Mouse (Mus musculus) hindbrain, embryonic 11.5 days (tissue): Measurements from ENCODE around the gene Dsn1. TPM values are rescaled to one million over a fixed set of nuclear protein-coding genes. Genes with fewer than 3 reads are reported as not detected.

ENCODE experiments used
- ATAC-seq: fragments of 200-750 bp; cut with Nextera tagmentation; 2 replicates; pipeline ENCODE4 v1.8.0; 2017; ENCODE audit warnings: mild to moderate bottlenecking, moderate TSS enrichment, moderate library complexity; ENCODE audit not compliant: low FRiP score
- DNase-seq: peaks from one replicate; pipeline ENCODE4 v3.0.0-alpha.2; 2015; ENCODE audit warnings: low spot score
- H3K27ac ChIP-seq: fragments of 300-500 bp; sonication (generic); 2 replicates; pipeline ENCODE4 v1.5.1; 2014; ENCODE audit warnings: mild to moderate bottlenecking, low read depth, low read length
- H3K27me3 ChIP-seq: fragments of 300-500 bp; sonication (generic); 2 replicates; pipeline ENCODE4 v1.6.1; 2014; ENCODE audit warnings: mild to moderate bottlenecking, low read length, moderate library complexity, mixed read lengths; ENCODE audit not compliant: control insufficient read depth, insufficient read depth
- H3K36me3 ChIP-seq: fragments of 300-500 bp; sonication (generic); 2 replicates; pipeline ENCODE4 v1.6.1; 2014; ENCODE audit warnings: mild to moderate bottlenecking, low read length, moderate library complexity, mixed read lengths; ENCODE audit not compliant: control insufficient read depth, insufficient read depth
- H3K4me1 ChIP-seq: fragments of 300-500 bp; sonication (generic); replicated peaks from 2 replicates; pipeline ENCODE4 v1.6.1; 2014; ENCODE audit warnings: low read length, mixed read lengths; ENCODE audit not compliant: control insufficient read depth, insufficient read depth
- H3K4me2 ChIP-seq: fragments of 300-500 bp; sonication (generic); replicated peaks from 2 replicates; pipeline ENCODE4 v1.6.1; 2014; ENCODE audit warnings: mild to moderate bottlenecking, low read depth, low read length
- H3K4me3 ChIP-seq: fragments of 300-500 bp; sonication (generic); 2 replicates; pipeline ENCODE4 v1.5.1; 2014; ENCODE audit warnings: low read depth, low read length
- H3K9ac ChIP-seq: fragments of 300-500 bp; sonication (generic); 2 replicates; pipeline ENCODE4 v1.6.1; 2014; ENCODE audit warnings: low read depth, low read length
- H3K9me3 ChIP-seq: fragments of 300-500 bp; sonication (generic); 2 replicates; pipeline ENCODE4 v1.6.1; 2016; ENCODE audit warnings: low read length; ENCODE audit not compliant: control insufficient read depth
- WGBS: fragments of 180-500 bp; shearing (Covaris S2); extraction: QIAGEN DNeasy Blood & Tissue Kit; methylation state at CpG from one replicate; pipeline ENCODE4 v1.1.7; 2014; 5-methylcytosine and 5-hydroxymethylcytosine counted together
- polyA plus RNA-seq: library from polyadenylated mRNA; unstranded; fragments of >200 nt; fragmentation: Nextera tagmentation; extraction: Ambion mirVana; gene quantifications from 2 replicates; pipeline ENCODE4 v1.2.1, GENCODE M21; 2014

Gene Dsn1
- polyA plus RNA-seq, 1 experiment from 2014 or later = 44.7 TPM

GRCm38 (mm10) chr2:157048395-157049181 lies 41.6 kb upstream of the Dsn1 start:
- Histone ChIP-seq H3K4me2 (no peak overlapping the region), H3K4me3 (no peak overlapping the region), H3K27me3 (no peaks in the 10 kb centered on the region), H3K4me1 (peaks cover 4% of the 10 kb centered on the region; the same call in 1 of the 2 replicates), H3K27ac (no peak overlapping the region), H3K9me3 (no peaks in the 10 kb centered on the region), H3K9ac (no peak overlapping the region), H3K36me3 (peaks cover 13% of the 10 kb centered on the region)
- no peak for DNase-seq
- ATAC-seq = no peak
- 94% methylated on average over 13 of the region's 13 CpGs for WGBS

GRCm38 (mm10) chr2:157046956-157047355 lies 40.0 kb upstream of the Dsn1 start:
- Histone ChIP-seq H3K4me2 (no peak overlapping the region), H3K36me3 (peaks cover 11% of the 10 kb centered on the region), H3K27me3 (no peaks in the 10 kb centered on the region), H3K27ac (no peak overlapping the region), H3K4me3 (no peak overlapping the region), H3K9me3 (no peaks in the 10 kb centered on the region), H3K9ac (no peak overlapping the region), H3K4me1 (peaks cover 4% of the 10 kb centered on the region; the same call in 1 of the 2 replicates)
- DNase-seq = no peak
- ATAC-seq = no peak
- whole genome bisulfite sequencing = 93% methylated on average over 5 of the region's 5 CpGs

- H3K9me3 ChIP-seq = no peaks in the 10 kb centered on the region
- peaks cover 4% of the 10 kb centered on the region; the same call in 1 of the 2 replicates for H3K4me1 ChIP-seq
- H3K9ac ChIP-seq = no peak overlapping the region
- no peaks in the 10 kb centered on the region for H3K27me3 ChIP-seq
- DNase-seq (no peak), ATAC-seq (no peak)
- H3K36me3 ChIP-seq = peaks cover 11% of the 10 kb centered on the region
- H3K4me2 ChIP-seq = no peak overlapping the region
- 93% methylated on average over 2 of the region's 2 CpGs for WGBS
- H3K27ac ChIP-seq = no peak overlapping the region
- H3K4me3 ChIP-seq = no peak overlapping the region
Measured at GRCm38 (mm10) chr2:157045932-157046331, 39.0 kb upstream of the Dsn1 start.

GRCm38 (mm10) chr2:157043987-157044386 lies 37.0 kb upstream of the Dsn1 start:
- Histone ChIP-seq H3K36me3 (peaks cover 15% of the 10 kb centered on the region), H3K9me3 (no peaks in the 10 kb centered on the region), H3K27ac (no peak overlapping the region), H3K4me2 (no peak overlapping the region), H3K4me1 (no peaks in the 10 kb centered on the region), H3K27me3 (no peaks in the 10 kb centered on the region), H3K9ac (no peak overlapping the region), H3K4me3 (no peak overlapping the region)
- ATAC-seq (no peak), DNase-seq (peak; percentile 46)

GRCm38 (mm10) chr2:157043556-157043955 lies 36.6 kb upstream of the Dsn1 start:
- Histone ChIP-seq H3K9ac (no peak overlapping the region), H3K27me3 (no peaks in the 10 kb centered on the region), H3K4me3 (no peak overlapping the region), H3K9me3 (no peaks in the 10 kb centered on the region), H3K27ac (no peak overlapping the region), H3K4me1 (no peaks in the 10 kb centered on the region), H3K36me3 (peaks cover 17% of the 10 kb centered on the region), H3K4me2 (no peak overlapping the region)
- DNase-seq (no peak), ATAC-seq (no peak)
- WGBS = 92% methylated on average over 8 of the region's 8 CpGs

GRCm38 (mm10) chr2:157041421-157041820 lies 34.5 kb upstream of the Dsn1 start:
- no peak for DNase-seq
- no peak for ATAC-seq

GRCm38 (mm10) chr2:157040649-157041046 lies 33.7 kb upstream of the Dsn1 start:
- Histone ChIP-seq H3K27ac (no peak overlapping the region), H3K4me1 (no peaks in the 10 kb centered on the region), H3K36me3 (peaks cover 16% of the 10 kb centered on the region), H3K9ac (no peak overlapping the region), H3K4me2 (no peak overlapping the region), H3K9me3 (no peaks in the 10 kb centered on the region), H3K27me3 (no peaks in the 10 kb centered on the region), H3K4me3 (no peak overlapping the region)
- ATAC-seq (no peak), DNase-seq (no peak)
- WGBS = 83% methylated on average over 17 of the region's 17 CpGs

More at GRCm38 (mm10) chr2:157041421-157041820, 34.5 kb upstream of the Dsn1 start:
- Histone ChIP-seq H3K9me3 (no peaks in the 10 kb centered on the region), H3K27ac (no peak overlapping the region), H3K9ac (no peak overlapping the region), H3K4me3 (no peak overlapping the region), H3K4me2 (no peak overlapping the region), H3K27me3 (no peaks in the 10 kb centered on the region), H3K4me1 (no peaks in the 10 kb centered on the region), H3K36me3 (peaks cover 21% of the 10 kb centered on the region)
- 92% methylated on average over 7 of the region's 7 CpGs for WGBS

- Histone ChIP-seq H3K9me3 (no peaks in the 10 kb centered on the region), H3K27ac (no peak overlapping the region), H3K9ac (no peak overlapping the region), H3K4me2 (no peak overlapping the region), H3K36me3 (peaks cover 16% of the 10 kb centered on the region; the same call in 1 of the 2 replicates), H3K27me3 (no peaks in the 10 kb centered on the region), H3K4me3 (no peak overlapping the region), H3K4me1 (no peaks in the 10 kb centered on the region)
- DNase-seq = no peak
- ATAC-seq = no peak
- 88% methylated on average over 50 of the region's 50 CpGs for WGBS
Measured at GRCm38 (mm10) chr2:157039900-157040648, 33.1 kb upstream of the Dsn1 start.
